Mouse (Mus musculus) lung, postnatal 0 days (tissue): ENCODE results near the gene Fitm2.

ENCODE experiments used
- CTCF ChIP-seq: IDR thresholded peaks from 2 replicates; pipeline ENCODE4 v1.5.1; 2016; ENCODE audit warnings: antibody characterized with exemption, mild to moderate bottlenecking
- EP300 ChIP-seq: IDR thresholded peaks from 2 replicates; pipeline ENCODE4 v1.6.1; 2016; ENCODE audit warnings: antibody characterized with exemption, mild to moderate bottlenecking, control low read depth

DNA sequence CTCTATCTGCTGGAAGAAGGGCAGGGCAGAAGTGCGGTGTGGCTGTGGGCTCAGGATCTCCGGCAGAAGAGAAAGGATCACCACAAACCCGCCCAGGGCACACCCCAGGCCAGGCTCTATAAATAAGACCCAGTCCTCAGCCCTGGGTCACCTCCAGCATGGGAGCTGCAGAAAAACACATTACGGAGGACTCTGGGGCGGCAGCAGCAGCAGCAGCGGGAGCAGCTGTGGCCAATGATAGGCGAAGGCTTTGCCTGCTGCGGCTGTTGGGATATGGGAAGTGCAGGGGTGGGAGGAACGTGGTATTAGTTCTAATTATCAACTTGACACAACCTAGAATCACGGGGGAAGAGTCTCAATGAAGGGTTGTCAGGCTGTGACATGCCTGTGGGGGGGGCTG lies 13.0 kb downstream of the Fitm2 start:
- TF ChIP-seq CTCF = no peak
- no peak for TF ChIP-seq EP300
